Mouse (Mus musculus) ZHBTc4 (cell line): ENCODE results near the gene Tmtc1.
A peak's percentile ranks its signal among the peaks of the same experiment; 100 is the strongest.

Source experiments
- DNase-seq: peaks from one replicate; pipeline ENCODE4 v3.0.0-alpha.2; 2011; ENCODE audit warnings: low read depth, low spot score

Gene Tmtc1

DNA sequence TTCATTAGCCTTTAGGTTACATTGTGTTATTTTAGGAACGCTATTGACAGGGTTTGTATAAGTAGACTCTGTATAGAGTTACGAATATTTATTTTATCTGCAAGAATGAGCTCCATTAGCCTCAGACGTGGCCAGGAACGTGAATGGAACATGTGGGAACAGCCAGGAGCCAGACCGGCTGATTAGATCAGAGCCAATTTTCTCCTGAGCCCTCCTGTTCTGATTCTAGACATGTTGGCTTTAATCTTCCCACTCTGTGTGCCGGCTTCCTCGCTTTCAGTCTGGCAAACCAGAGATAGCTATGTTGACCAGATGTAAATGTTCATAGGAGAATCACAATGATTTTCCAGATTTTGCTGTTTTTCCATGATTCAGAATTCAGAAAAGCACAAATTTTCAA, 22.6 kb downstream of the Tmtc1 start:
- no peak for DNase-seq

- DNase-seq = no peak
These were observed 23.8 kb downstream of the Tmtc1 start for GRCm38 (mm10) chr6:148420387-148420786.

GRCm38 (mm10) chr6:148416597-148416996, 27.6 kb downstream of the Tmtc1 start:
- DNase-seq = no peak

DNA sequence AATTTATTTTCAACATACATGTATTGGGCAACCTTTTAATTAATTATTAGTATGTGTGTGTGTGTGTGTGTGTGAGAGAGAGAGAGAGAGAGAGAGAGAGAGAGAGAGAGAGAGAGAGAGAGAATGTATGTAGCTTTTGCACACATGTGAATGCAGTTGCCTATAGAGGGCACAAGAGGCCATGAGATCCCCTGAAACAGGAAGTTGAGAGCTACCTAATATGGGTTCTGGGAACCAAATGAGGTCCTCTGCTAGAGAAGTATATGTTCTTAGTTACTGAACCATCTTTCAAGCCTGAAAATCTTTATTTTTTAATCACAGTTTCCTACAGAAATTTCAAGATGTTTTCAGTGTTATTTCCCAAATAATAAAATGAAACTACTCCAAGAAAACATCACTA, 30.6 kb downstream of the Tmtc1 start:
- DNase-seq = no peak

- DNase-seq = no peak
These were observed 37.2 kb downstream of the Tmtc1 start for GRCm38 (mm10) chr6:148406792-148407490.

GRCm38 (mm10) chr6:148405599-148405998, 38.6 kb downstream of the Tmtc1 start:
- no peak for DNase-seq

DNA sequence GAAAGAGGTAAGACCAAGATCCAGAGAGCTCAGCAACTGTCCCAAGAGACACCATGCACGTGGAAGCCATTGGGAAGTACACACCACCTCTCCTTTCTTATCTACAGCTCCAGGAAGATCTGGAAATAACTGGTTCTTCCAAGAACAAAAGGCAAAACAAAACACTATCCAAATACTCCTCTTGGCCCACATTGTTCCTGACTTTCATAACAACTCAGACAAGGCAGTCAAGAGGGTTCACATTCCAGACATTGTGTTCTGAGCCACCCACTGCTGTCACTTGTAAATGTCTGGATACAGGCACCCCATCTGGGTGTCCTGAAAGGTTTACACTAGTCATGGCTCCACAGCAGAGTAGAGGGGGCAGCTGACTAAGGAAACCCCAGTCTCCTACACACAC, 39.7 kb downstream of the Tmtc1 start:
- peak; percentile 85 for DNase-seq

DNA sequence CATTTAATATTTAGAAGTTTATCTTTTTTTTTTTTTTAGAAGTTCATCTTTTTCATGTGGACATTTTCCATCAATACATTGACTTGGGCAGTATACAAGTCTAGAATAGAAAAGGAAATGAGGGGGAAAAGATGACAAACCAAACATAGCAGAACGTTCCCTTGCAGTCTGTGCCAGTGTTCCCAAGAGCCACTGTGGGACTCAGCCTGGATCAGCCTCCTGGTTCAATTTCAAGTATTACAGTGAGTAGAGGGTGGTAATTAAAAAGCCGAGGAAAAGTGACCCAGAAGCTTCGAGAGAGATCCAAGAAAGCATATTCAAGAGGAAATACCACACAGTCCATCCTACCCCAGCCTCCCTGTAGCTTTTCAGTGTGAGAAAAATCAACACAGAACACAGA, 40.4 kb downstream of the Tmtc1 start:
- DNase-seq = no peak

GRCm38 (mm10) chr6:148401031-148401430, 43.2 kb downstream of the Tmtc1 start:
- no peak for DNase-seq

DNA sequence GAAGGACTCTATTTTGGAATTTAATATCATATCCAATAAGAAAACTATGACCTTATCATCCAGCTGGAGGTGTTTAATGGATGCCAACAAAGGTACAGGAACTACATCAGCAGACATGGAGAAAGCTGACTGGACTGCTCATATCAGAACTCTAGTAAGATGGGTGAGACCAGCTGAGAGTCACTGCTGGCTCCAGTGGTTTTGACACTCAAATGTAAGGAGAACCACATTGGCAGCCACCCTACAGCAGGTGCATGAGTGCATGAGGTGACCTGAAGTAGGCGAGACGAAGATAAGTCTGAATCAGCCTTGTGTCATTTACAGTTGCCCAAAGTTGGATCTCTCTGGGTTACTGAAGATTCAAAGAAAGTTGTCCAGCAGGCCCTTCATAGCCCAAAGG, 44.6 kb downstream of the Tmtc1 start:
- no peak for DNase-seq

- DNase-seq = no peak
These were observed 45.3 kb downstream of the Tmtc1 start for GRCm38 (mm10) chr6:148398888-148399287.

- no peak for DNase-seq
These were observed 46.9 kb downstream of the Tmtc1 start for GRCm38 (mm10) chr6:148397270-148397669.

DNA sequence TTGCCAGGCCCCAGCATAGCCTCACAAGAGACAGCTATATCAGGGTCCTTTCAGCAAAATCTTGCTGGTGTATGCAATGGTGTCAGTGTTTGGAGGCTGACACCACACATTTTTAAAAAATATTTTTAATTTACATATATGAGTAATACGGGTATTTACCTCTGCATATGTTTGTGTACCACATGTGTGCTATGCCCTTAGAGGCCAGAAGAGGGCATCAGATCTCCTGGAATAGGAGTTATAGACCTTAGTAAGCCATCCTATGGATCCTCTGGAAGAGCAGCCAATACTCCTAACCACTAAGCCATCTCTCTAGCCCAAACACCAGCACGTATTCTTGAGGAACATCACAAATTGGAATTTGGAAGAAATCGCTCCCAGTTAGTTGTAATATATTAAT, 48.9 kb downstream of the Tmtc1 start:
- peak; percentile 43 for DNase-seq

DNA sequence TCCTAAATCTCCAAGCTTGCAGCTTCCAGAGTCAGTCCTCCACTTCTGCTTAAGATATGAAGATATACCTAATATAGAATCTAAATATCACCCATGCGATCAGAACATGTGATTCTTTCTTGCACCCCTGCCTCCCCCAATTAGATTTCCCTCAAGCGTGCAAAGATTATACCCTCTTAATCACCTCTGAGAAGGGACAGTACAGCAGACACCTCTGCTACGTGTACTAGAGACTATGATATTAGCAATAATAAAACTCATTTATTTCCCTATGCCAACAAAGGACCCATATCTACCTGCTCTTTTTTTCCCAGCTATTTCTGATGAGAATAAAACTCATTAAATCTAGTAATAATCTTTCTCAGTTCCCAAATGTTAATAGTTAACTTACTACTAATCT, 49.9 kb downstream of the Tmtc1 start:
- no peak for DNase-seq

DNA sequence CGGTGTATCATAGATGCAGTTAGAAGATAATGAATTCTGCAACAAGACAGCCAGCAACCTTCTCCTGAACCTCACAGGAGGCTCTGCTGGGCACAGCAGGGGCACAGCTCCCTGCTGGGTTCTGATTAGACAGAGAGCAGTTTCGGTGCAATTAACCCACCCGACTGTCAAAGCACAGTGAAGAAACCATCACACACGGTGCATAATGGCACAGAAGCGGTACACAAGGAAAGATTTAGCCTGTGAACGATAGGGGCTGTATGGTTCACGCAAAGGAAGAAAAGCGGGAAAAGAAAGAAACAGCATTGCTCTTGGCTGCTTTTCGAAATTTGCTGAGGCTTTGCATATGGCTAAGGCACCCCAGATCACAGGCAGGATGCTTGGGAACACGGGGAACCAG, 52.0 kb downstream of the Tmtc1 start:
- DNase-seq = peak; percentile 7

DNA sequence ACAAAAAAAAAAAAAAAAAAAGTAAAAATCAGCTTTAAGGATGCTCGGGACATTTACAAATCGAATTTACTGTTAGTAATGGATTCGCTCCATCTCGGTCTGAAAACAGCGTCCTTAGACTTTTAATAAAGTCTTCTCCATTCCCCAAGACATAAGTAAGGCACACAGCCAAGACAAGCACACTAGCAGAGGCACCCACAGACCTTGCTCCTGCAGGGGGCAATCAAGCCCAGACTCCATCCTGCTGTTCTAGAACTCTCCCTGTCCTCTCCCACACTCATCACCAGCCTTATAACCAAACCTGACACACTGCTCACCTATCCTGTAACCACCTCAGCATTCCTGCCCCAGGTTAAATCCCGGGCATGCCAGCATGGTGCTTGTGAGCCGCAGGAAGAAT, 52.9 kb downstream of the Tmtc1 start:
- DNase-seq = no peak

- no peak for DNase-seq
These were observed 53.4 kb downstream of the Tmtc1 start for GRCm38 (mm10) chr6:148390630-148391276.

GRCm38 (mm10) chr6:148387990-148388389, 56.2 kb downstream of the Tmtc1 start:
- DNase-seq = no peak

DNA sequence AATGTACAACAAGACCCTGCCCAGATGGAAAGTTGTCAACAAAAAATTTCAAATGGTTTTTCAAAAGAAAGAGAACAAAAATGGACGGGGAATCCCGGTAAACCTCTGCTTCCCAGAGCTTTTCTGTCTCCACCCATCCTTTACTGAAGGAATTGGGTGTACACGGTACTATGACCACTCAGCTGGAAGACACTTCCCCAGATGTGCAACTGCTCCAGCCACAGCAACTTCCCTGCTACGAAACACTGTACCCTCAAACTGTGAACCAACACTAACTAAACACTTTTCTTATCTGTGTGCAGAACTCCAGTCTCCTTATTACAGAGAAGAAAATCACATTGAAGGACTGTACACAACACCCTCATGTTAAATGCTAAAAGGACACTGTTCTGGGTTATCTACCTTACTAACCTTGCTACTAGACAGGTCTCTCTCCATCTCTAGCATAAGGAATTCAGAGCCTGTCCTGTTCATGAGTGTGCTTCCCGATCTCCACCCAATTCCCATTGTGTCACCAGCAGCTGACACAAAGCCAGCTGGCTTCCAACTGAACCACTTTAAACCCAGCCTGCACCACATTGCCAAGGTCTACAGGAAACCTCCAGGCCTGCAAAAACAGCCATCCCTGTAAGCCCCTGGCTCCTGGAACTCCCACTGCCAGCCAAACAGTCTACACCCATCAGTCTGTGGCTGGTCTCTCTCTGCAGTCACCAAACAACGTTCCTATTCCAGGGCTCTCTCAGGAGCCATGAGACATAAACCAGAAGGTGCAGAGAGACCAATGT, 59.9 kb downstream of the Tmtc1 start:
- DNase-seq = peak; percentile 24

DNA sequence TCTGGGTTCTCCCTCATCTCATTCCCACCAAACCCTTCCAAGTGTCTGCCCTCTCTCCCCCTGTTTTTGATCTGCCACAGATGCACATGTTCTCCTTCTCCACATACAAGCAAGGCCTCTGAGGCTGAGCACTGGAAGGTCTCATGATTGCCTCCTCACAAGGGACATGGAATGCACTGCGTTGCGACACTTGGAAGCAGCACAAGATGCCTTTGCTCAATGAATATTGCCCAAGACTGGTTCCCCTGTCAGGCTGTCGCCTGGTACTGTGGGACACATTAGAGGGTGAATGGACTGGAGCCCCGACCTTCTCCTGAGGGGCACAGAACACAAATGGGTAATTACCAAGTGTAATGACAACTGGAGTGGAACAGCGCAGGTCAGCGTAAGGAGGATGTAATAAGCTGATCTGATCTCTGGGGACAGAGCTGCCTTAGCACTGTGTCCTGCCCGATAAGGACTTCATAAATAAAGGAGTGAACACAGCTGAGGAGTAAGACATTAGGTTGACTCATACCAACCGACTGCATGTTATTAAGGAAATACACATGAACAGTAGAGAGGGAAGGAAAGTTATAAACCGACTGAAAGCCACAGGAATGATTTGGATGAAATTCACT, 62.9 kb downstream of the Tmtc1 start:
- no peak for DNase-seq

DNA sequence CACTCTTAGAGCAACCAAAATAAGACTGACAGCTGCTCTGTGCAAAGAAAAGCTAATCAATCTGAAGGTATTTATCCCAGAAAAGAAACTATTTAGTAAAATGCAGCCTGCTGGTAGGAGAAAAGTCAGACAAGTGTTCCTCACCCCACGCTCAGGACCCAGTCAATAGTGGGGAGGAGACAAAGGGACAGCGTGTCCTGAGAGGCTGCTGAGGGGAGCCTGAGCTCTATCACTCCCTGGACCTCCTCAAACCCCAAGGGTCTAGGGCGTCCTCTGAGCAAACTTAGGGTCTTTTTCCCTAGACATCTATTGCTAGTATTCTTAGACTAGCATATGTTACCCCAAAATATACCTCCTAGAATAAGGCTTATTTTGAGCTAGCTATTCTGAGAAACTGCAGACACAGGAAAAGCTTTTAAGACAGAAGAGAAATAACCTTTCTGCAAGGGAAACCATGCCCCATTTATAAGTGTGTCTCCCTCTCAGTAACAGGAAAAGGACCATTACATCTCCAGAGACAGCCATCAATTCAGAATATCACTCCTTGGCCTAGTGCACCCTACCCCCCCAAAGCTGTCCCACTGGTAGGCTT, 68.5 kb downstream of the Tmtc1 start:
- no peak for DNase-seq

GRCm38 (mm10) chr6:148375015-148375414, 69.2 kb downstream of the Tmtc1 start:
- DNase-seq = no peak
